Mouse (Mus musculus) small intestine, adult 2 months (tissue): ENCODE measurements around the gene Esyt3.

Source experiments
- CTCF ChIP-seq: fragments of 200-500 bp; IDR thresholded peaks from 2 replicates; pipeline ENCODE4 v1.5.1; 2012; ENCODE audit warnings: low read depth, mild to moderate bottlenecking, control low read depth, inconsistent platforms, low read length, moderate library complexity, mixed read lengths; ENCODE audit not compliant: insufficient replicate concordance, insufficient read length; ENCODE audit errors: extremely low read depth
- POLR2A ChIP-seq: fragments of 200-500 bp; IDR thresholded peaks from 2 replicates; pipeline ENCODE4 v1.6.1; 2012; ENCODE audit warnings: low read depth, mild to moderate bottlenecking, control low read depth, inconsistent platforms, low read length, moderate library complexity

DNA sequence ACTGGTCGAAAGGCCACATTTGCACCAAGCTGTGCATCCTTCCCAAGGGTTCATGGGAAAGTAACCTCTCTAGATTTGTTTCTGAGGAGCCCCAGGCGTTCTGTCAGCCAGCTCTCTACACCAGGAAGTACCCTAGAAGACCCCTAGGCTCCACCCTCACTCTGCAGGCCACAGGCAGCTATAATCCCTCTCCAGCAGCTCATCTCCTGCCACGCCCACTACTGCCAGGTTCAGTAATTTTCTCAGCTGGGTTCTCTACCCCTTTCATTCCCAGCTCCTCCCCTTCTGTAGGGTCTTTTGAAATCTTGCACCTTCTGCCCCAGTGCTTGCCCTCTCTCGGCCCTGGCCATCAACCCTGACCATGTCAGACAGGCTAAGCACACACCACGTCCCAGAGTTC, 2.4 kb downstream of the Esyt3 start:
- TF ChIP-seq POLR2A = no peak
- TF ChIP-seq CTCF = no peak
